In the genomic region with DNA sequence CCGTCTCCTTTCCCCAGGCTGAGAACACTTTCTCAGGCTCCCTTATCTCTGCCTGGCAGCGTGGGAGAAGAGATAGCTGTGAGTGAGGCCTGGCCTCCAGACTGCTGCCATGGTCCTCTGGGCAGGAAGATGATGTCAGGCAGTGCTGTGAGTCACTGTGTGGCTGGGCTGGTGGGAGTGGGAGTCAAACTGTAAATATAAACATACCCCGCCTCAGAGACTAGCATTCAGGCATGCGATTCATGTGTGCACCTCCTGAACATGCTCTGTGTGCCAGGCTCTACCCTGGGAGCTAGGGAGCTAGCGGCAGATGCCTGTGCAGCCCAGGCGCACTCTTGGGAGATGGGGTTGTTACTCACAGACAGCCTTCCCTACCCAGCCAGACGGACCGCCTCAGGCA, we compare ENCODE assay signal across 14 mouse cellular contexts. TPM values are rescaled to one million over a fixed set of nuclear protein-coding genes. Genes with fewer than 3 reads are reported as not detected.
DNase-seq lines count a peak whose midpoint lies in the region; ATAC-seq and TF ChIP-seq lines count a peak whose summit lies in the region.
"Had no signal": no experiment of that assay in that cellular context is flagged by ENCODE, and none has a peak within 500 bp of the region (broad histone marks: within the 10 kb centered on the region; RNA-seq: fewer than 3 reads in every experiment).

No protein-coding gene starts in this region.

- WGBS in kidney, postnatal 0 days: 24% methylated on average over 8 of the region's 8 CpGs

- TF ChIP-seq CTCF in kidney, postnatal 0 days (IDR thresholded peaks at IDR 0.05; ENCODE audit: low read depth): no peak

- no peak overlapping the region for H3K9ac ChIP-seq in kidney, postnatal 0 days (ENCODE audit: low read depth, low read length)

- ATAC-seq in kidney, postnatal 0 days (replicated peaks; ENCODE audit: low FRiP score, low read depth): no peak; the same call in 1 of the 2 replicates
- ATAC-seq in megakaryocyte, adult 5-6 weeks (ENCODE audit: poor library complexity, severe bottlenecking): no peak
- ATAC-seq: forebrain, embryonic 16.5 days; hindbrain, postnatal 0 days had no signal

- H3K27ac ChIP-seq in kidney, postnatal 0 days: no peak overlapping the region
- H3K27ac ChIP-seq: hindbrain, postnatal 0 days had no signal

- no peak overlapping the region for H3K4me3 ChIP-seq in kidney, postnatal 0 days (replicated peaks; ENCODE audit: low read depth, low read length)

- no peaks in the 10 kb centered on the region for H3K27me3 ChIP-seq in kidney, postnatal 0 days (ENCODE audit: insufficient read depth, low read length)

- H3K9me3 ChIP-seq in kidney, postnatal 0 days (replicated peaks; ENCODE audit: low read length): no peaks in the 10 kb centered on the region

- peak; percentile 67 for DNase-seq in kidney, postnatal 0 days (ENCODE audit: low spot score)
- no peak for DNase-seq in kidney, adult 8-10 months
- peak; percentile 5 for DNase-seq in 416B (ENCODE audit: low read depth)
- DNase-seq in Muller cell, postnatal 12 days (ENCODE audit: inconsistent ontology term): peak; percentile 18
- peak; percentile 7 to 25 for DNase-seq in heart, postnatal 36 days
- DNase-seq in spleen, adult 12 weeks (ENCODE audit: low spot score): no peak
- DNase-seq: lung, adult 18-20 months; thymus, adult 2 months had no signal

- no peaks in the 10 kb centered on the region; the same call in 1 of the 2 replicates for H3K4me1 ChIP-seq in kidney, postnatal 0 days (replicated peaks; ENCODE audit: insufficient read depth, low read length)

- intact Hi-C loops in heart, postnatal 36 days (cut with DNase I): no loop called here

- H3K36me3 ChIP-seq in kidney, postnatal 0 days (ENCODE audit: insufficient read depth, low read length): no peaks in the 10 kb centered on the region

- no peak overlapping the region for H3K4me2 ChIP-seq in kidney, postnatal 0 days (ENCODE audit: low read length)

RNA-seq across cellular contexts. Expression of a gene that starts 1.8 kb away (rescaled TPM):
- 0.08 and 0.29 TPM in 2 replicates for polyA plus RNA-seq in kidney, postnatal 0 days (2015; fragmentation: Nextera tagmentation; extraction: Ambion mirVana)
- total RNA-seq in heart, postnatal 36 days (2021): not detected
- total RNA-seq in megakaryocyte, adult 5-6 weeks (2015): not detected in 2 replicates
- total RNA-seq in megakaryocyte, adult 5-6 weeks (2017): not detected in 2 replicates
- total RNA-seq: left cerebral cortex, adult 18-20 months; monocyte, adult 5-6 weeks had no signal
- polyA plus RNA-seq: embryonic facial prominence, embryonic 11.5 days had no signal

RNA-seq across cellular contexts. Expression of a gene that starts 12.1 kb away (rescaled TPM):
- polyA plus RNA-seq in kidney, postnatal 0 days (2015; fragmentation: Nextera tagmentation; extraction: Ambion mirVana): 0.07 TPM in 1 of 2 replicates, not detected in the other
- total RNA-seq in heart, postnatal 36 days (2021): not detected
- total RNA-seq in megakaryocyte, adult 5-6 weeks (2015): not detected in 2 replicates
- total RNA-seq in megakaryocyte, adult 5-6 weeks (2017): not detected in 2 replicates
- total RNA-seq: hindbrain, postnatal 0 days; left cerebral cortex, adult 18-20 months; monocyte, adult 5-6 weeks had no signal
- polyA plus RNA-seq: forebrain, embryonic 16.5 days; hindbrain, postnatal 0 days had no signal

RNA-seq across cellular contexts. Expression of a gene that starts 17.4 kb away (rescaled TPM):
- 0.46 and 0.93 TPM in 2 replicates for polyA plus RNA-seq in kidney, postnatal 0 days (2015; fragmentation: Nextera tagmentation; extraction: Ambion mirVana)
- total RNA-seq in heart, postnatal 36 days (2021): not detected
- total RNA-seq in megakaryocyte, adult 5-6 weeks (2015): not detected in 2 replicates
- not detected in 2 replicates for total RNA-seq in megakaryocyte, adult 5-6 weeks (2017)
- total RNA-seq: hindbrain, postnatal 0 days; left cerebral cortex, adult 18-20 months; monocyte, adult 5-6 weeks had no signal
- polyA plus RNA-seq: embryonic facial prominence, embryonic 11.5 days; forebrain, embryonic 16.5 days; hindbrain, postnatal 0 days had no signal

RNA-seq across cellular contexts. Expression of a gene that starts 49.2 kb away (rescaled TPM):
- not detected in 2 replicates for polyA plus RNA-seq in kidney, postnatal 0 days (2015; fragmentation: Nextera tagmentation; extraction: Ambion mirVana)
- total RNA-seq in heart, postnatal 36 days (2021): not detected
- total RNA-seq in megakaryocyte, adult 5-6 weeks (2015): not detected in 2 replicates
- not detected in 2 replicates for total RNA-seq in megakaryocyte, adult 5-6 weeks (2017)
- total RNA-seq: left cerebral cortex, adult 18-20 months; monocyte, adult 5-6 weeks had no signal
- polyA plus RNA-seq: embryonic facial prominence, embryonic 11.5 days; forebrain, embryonic 16.5 days; hindbrain, postnatal 0 days had no signal

Comparison
In these comparisons a context has a peak if more than half of its experiments do, and no peak if none do; other contexts are left out.
1. DNase-seq: peak in kidney, postnatal 0 days (single experiment), 416B (single experiment), Muller cell, postnatal 12 days (single experiment) and heart, postnatal 36 days (2 of 2); none in kidney, adult 8-10 months (0 of 2) and spleen, adult 12 weeks (single experiment).